Comparison of ENCODE assay signal across 10 mouse cellular contexts in the genomic region with DNA sequence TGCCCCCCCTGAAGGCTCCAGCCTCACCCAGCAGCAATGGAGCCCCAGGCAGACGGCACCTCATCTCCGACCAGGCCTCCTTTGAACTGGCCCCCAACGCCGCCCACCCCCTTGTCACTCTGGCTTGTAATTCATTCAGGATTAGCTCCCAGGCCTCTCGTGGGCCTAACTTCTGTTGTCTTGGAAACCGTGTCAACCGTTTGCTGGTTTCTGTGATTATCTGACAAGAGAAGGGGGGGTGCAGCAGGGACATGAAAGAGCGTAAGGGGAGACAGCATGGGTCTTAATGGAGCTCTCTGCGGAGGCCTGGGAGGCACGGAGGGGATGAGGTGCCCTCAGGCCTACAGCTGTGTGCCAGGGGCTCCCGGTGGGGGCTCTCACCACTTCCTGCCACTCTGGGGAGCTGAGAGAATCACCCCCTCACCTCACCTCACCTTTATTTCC.
DNase-seq lines count a peak whose midpoint lies in the region; ATAC-seq and TF ChIP-seq lines count a peak whose summit lies in the region.
"Had no signal": no experiment of that assay in that cellular context is flagged by ENCODE, and none has a peak within 500 bp of the region (broad histone marks: within the 10 kb centered on the region; RNA-seq: fewer than 3 reads in every experiment).

No protein-coding gene starts in this region.

- H3K4me2 ChIP-seq in neural tube, embryonic 12.5 days (replicated peaks), result peak overlapping the region; percentile 53

- DNase-seq in heart, embryonic 10.5 days (ENCODE audit: low spot score), result no peak
- DNase-seq in heart, postnatal 25 days (ENCODE audit: low spot score), result no peak
- no peak for DNase-seq in left cerebral cortex, adult 2 months (ENCODE audit: extremely low spot score in 1 of 2, low spot score in 2 of 2)
- no peak for DNase-seq in gastrocnemius, postnatal 36 days
- no peak for DNase-seq in layer of hippocampus, adult 18-20 months (ENCODE audit: low spot score in 2 of 2)
- DNase-seq: cerebellum, adult 9-11 months had no signal

- peak overlapping the region; percentile 2; the same call in 1 of the 2 replicates for H3K9ac ChIP-seq in neural tube, embryonic 12.5 days

- H3K9me3 ChIP-seq in heart, embryonic 10.5 days, result no peaks in the 10 kb centered on the region
- H3K9me3 ChIP-seq in neural tube, embryonic 12.5 days, result no peaks in the 10 kb centered on the region

- H3K27ac ChIP-seq in heart, embryonic 10.5 days, result peak overlapping the region; percentile 95
- H3K27ac ChIP-seq in bone marrow, adult 2 months (ENCODE audit: control insufficient read depth, insufficient read depth, low read depth, low read length, poor library complexity), result 0 out of 2 replicates have a peak overlapping the region, but pooled peaks have one; percentile 39
- H3K27ac ChIP-seq in neural tube, embryonic 12.5 days, result peak overlapping the region; percentile 60
- H3K27ac ChIP-seq in left cerebral cortex, adult 2 months, result no peak overlapping the region

- TF ChIP-seq CTCF in bone marrow, adult 2 months (IDR thresholded peaks at IDR 0.05; ENCODE audit: control insufficient read depth, insufficient read depth, low read length), result no peak
- TF ChIP-seq CTCF in left cerebral cortex, adult 2 months (IDR thresholded peaks at IDR 0.05), result no peak

- 24% methylated on average over 11 of the region's 11 CpGs for WGBS in heart, embryonic 10.5 days
- 39% methylated on average over 11 of the region's 11 CpGs for WGBS in bone marrow, adult 2 months
- 3% methylated on average over 11 of the region's 11 CpGs for WGBS in neural tube, embryonic 12.5 days

- H3K4me1 ChIP-seq in heart, embryonic 10.5 days, result peaks cover 98% of the 10 kb centered on the region
- no peaks in the 10 kb centered on the region; the same call in 1 of the 2 replicates for H3K4me1 ChIP-seq in bone marrow, adult 2 months (ENCODE audit: control insufficient read depth, insufficient read depth, low read length)
- H3K4me1 ChIP-seq in neural tube, embryonic 12.5 days, result peaks cover 100% of the 10 kb centered on the region

- no peaks in the 10 kb centered on the region for H3K36me3 ChIP-seq in heart, embryonic 10.5 days
- no peaks in the 10 kb centered on the region for H3K36me3 ChIP-seq in neural tube, embryonic 12.5 days

- no peaks in the 10 kb centered on the region for H3K27me3 ChIP-seq in heart, embryonic 10.5 days (ENCODE audit: insufficient read depth, poor library complexity, severe bottlenecking)
- H3K27me3 ChIP-seq in neural tube, embryonic 12.5 days (replicated peaks), result no peaks in the 10 kb centered on the region
- H3K27me3 ChIP-seq: CH12.LX had no signal

- H3K4me3 ChIP-seq in heart, embryonic 10.5 days, result peak overlapping the region; percentile 57
- no peak overlapping the region for H3K4me3 ChIP-seq in bone marrow, adult 2 months (replicated peaks; ENCODE audit: control insufficient read depth, low read depth, low read length)
- H3K4me3 ChIP-seq in neural tube, embryonic 12.5 days, result no peak overlapping the region
- no peak overlapping the region for H3K4me3 ChIP-seq in left cerebral cortex, adult 2 months

- no peak for TF ChIP-seq POLR2A in bone marrow, adult 2 months (IDR thresholded peaks at IDR 0.05; ENCODE audit: borderline replicate concordance, control insufficient read depth, low read depth, low read length)

- peak; percentile 84 for ATAC-seq in inflammation-experienced regulatory T-cells, adult 6 months
- ATAC-seq in neural tube, embryonic 12.5 days (ENCODE audit: low FRiP score, low read depth), result peak; percentile 23; the same call in 1 of the 2 replicates

- intact Hi-C loops in heart, postnatal 25 days (cut with DNase I), result no loop called here
- intact Hi-C loops in left cerebral cortex, adult 2 months (cut with DNase I), result no loop called here
- intact Hi-C loops in gastrocnemius, postnatal 36 days (cut with DNase I), result no loop called here
